ENCODE assay signal across 9 mouse cellular contexts in genomic region chr9:46150890-46151703, GRCm38 (mm10).
DNase-seq lines count a peak whose midpoint lies in the region; ATAC-seq and TF ChIP-seq lines count a peak whose summit lies in the region.
"Had no signal": no experiment of that assay in that cellular context is flagged by ENCODE, and none has a peak within 500 bp of the region (broad histone marks: within the 10 kb centered on the region; RNA-seq: fewer than 3 reads in every experiment).

No protein-coding gene starts in this region.

- no peaks in the 10 kb centered on the region for H3K36me3 ChIP-seq in lung, embryonic 15.5 days
- H3K36me3 ChIP-seq in intestine, postnatal 0 days (ENCODE audit: control insufficient read depth, insufficient read depth), result no peaks in the 10 kb centered on the region
- H3K36me3 ChIP-seq: hindbrain, embryonic 13.5 days had no signal

- no peaks in the 10 kb centered on the region for H3K27me3 ChIP-seq in lung, embryonic 15.5 days
- H3K27me3 ChIP-seq in intestine, postnatal 0 days (replicated peaks; ENCODE audit: control insufficient read depth, insufficient read depth, low read length), result no peaks in the 10 kb centered on the region
- H3K27me3 ChIP-seq: hindbrain, embryonic 13.5 days had no signal

- no peak overlapping the region for H3K4me3 ChIP-seq in lung, embryonic 15.5 days
- no peak overlapping the region for H3K4me3 ChIP-seq in intestine, postnatal 0 days (ENCODE audit: low read depth, low read length)
- H3K4me3 ChIP-seq: hindbrain, embryonic 13.5 days had no signal

- 53% methylated on average over 2 of the region's 2 CpGs for WGBS in lung, embryonic 15.5 days
- WGBS in intestine, postnatal 0 days, result 61% methylated on average over 2 of the region's 2 CpGs

- H3K9ac ChIP-seq in lung, embryonic 15.5 days, result no peak overlapping the region
- no peak overlapping the region for H3K9ac ChIP-seq in intestine, postnatal 0 days (ENCODE audit: low read depth, low read length)
- H3K9ac ChIP-seq: hindbrain, embryonic 13.5 days had no signal

- TF ChIP-seq CTCF in intestine, postnatal 0 days (IDR thresholded peaks at IDR 0.05; ENCODE audit: low read depth), result no peak

- no peak for ATAC-seq in lung, embryonic 15.5 days (ENCODE audit: borderline replicate concordance, extremely low read depth, low FRiP score, low TSS enrichment)
- no peak for ATAC-seq in intestine, postnatal 0 days

- H3K4me1 ChIP-seq in lung, embryonic 15.5 days, result peaks cover 40% of the 10 kb centered on the region
- H3K4me1 ChIP-seq in intestine, postnatal 0 days (replicated peaks; ENCODE audit: control insufficient read depth, insufficient read depth, low read length), result peaks cover 15% of the 10 kb centered on the region

- peak; percentile 57 to 60 for DNase-seq in cerebellum, postnatal 10 days
- no peak for DNase-seq in cerebellum, adult 11-12 months
- DNase-seq in lung, postnatal 10 days, result no peak
- peak; percentile 54 for DNase-seq in thymus, postnatal 14 days
- DNase-seq in urinary bladder, postnatal 25 days (ENCODE audit: low spot score), result no peak
- DNase-seq in adrenal gland, adult 2 months, result no peak

- H3K4me2 ChIP-seq in lung, embryonic 15.5 days, result no peak overlapping the region
- H3K4me2 ChIP-seq in intestine, postnatal 0 days (replicated peaks; ENCODE audit: low read depth), result no peak overlapping the region
- H3K4me2 ChIP-seq: hindbrain, embryonic 13.5 days had no signal

- no peaks in the 10 kb centered on the region for H3K9me3 ChIP-seq in lung, embryonic 15.5 days
- H3K9me3 ChIP-seq in intestine, postnatal 0 days (ENCODE audit: control insufficient read depth), result no peaks in the 10 kb centered on the region
- H3K9me3 ChIP-seq: hindbrain, embryonic 13.5 days had no signal

- H3K27ac ChIP-seq in lung, embryonic 15.5 days, result peak overlapping the region; percentile 71
- peak overlapping the region; percentile 57; the same call in 1 of the 2 replicates for H3K27ac ChIP-seq in intestine, postnatal 0 days (ENCODE audit: low read depth, low read length)
- H3K27ac ChIP-seq: hindbrain, embryonic 13.5 days had no signal

Comparison
In these comparisons a context has a peak if more than half of its experiments do, and no peak if none do; other contexts are left out.
1. DNase-seq: peak in cerebellum, postnatal 10 days (2 of 2) and thymus, postnatal 14 days (single experiment); none in cerebellum, adult 11-12 months (single experiment), lung, postnatal 10 days (single experiment), urinary bladder, postnatal 25 days (single experiment) and adrenal gland, adult 2 months (single experiment).